Mouse (Mus musculus) left cerebral cortex, postnatal 10 days (tissue): ENCODE results near the gene Gfm1. TPM values are rescaled to one million over a fixed set of nuclear protein-coding genes. Genes with fewer than 3 reads are reported as not detected.

Experiments used
- DNase-seq, 2 experiments: peaks; one replicate each; pipeline ENCODE4 v3.0.0; 2021 to 2022; ENCODE audit warnings: low spot score in 2 of 2, mixed read lengths in 1 of 2; ENCODE audit errors: extremely low spot score in 1 of 2
- intact Hi-C: fragments of 180-260 bp; cut with DNase I; formaldehyde crosslinking; loops from one replicate; pipeline ENCODE4 v1.15.1; 2025
- total RNA-seq, 2 experiments: library from RNA; stranded (reverse); gene quantifications; 2 replicates each; pipeline ENCODE4 v1.2.3; 2021

Gene Gfm1
- total RNA-seq: 10 to 100 TPM; 46.3 to 48.6 TPM

- DNase-seq: peak; percentile 89 to 93
These were observed at the start of gene Gfm1 for GRCm38 (mm10) chr3:67429999-67430380. TSS of gene Gfm1 (plus strand) at chr3:67430096.

GRCm38 (mm10) chr3:67429338-67429998 is 428 bp upstream of the Gfm1 start:
- intact Hi-C loops: loop anchor here (5.0 kb wide), 1 partner anchor 77 kb away; no protein-coding TSS in a partner anchor
- no peak for DNase-seq

More at GRCm38 (mm10) chr3:67429999-67430380, at the start of gene Gfm1:
- intact Hi-C loops: loop anchor here (5.0 to 10.0 kb wide), 3 partner anchors 47 to 135 kb away; no protein-coding TSS in a partner anchor

- intact Hi-C loops: loop anchor here (5.0 to 10.0 kb wide), 2 partner anchors 43 to 131 kb away; no protein-coding TSS in a partner anchor
These were observed 4.1 kb downstream of the Gfm1 start for GRCm38 (mm10) chr3:67434011-67434410.

GRCm38 (mm10) chr3:67447143-67447542 is 17.2 kb downstream of the Gfm1 start:
- no peak for DNase-seq
- intact Hi-C loops: no loop called here

More at GRCm38 (mm10) chr3:67434011-67434410, 4.1 kb downstream of the Gfm1 start:
- no peak for DNase-seq

GRCm38 (mm10) chr3:67449660-67450059 is 19.8 kb downstream of the Gfm1 start:
- DNase-seq: no peak
- intact Hi-C loops: no loop called here

- intact Hi-C loops: no loop called here
- DNase-seq: peak in 1 of 2 experiments; percentile 41
These were observed 20.8 kb downstream of the Gfm1 start for GRCm38 (mm10) chr3:67450601-67451210.

GRCm38 (mm10) chr3:67459881-67460280 is 30.0 kb downstream of the Gfm1 start:
- DNase-seq: no peak
- intact Hi-C loops: no loop called here

GRCm38 (mm10) chr3:67462015-67462414 is 32.1 kb downstream of the Gfm1 start:
- DNase-seq: no peak
- intact Hi-C loops: no loop called here

- intact Hi-C loops: no loop called here
- no peak for DNase-seq
These were observed 32.7 kb downstream of the Gfm1 start for GRCm38 (mm10) chr3:67462578-67462977.

GRCm38 (mm10) chr3:67463001-67463400 is 33.1 kb downstream of the Gfm1 start:
- DNase-seq: no peak
- intact Hi-C loops: no loop called here

- DNase-seq: peak; percentile 46 to 77
- intact Hi-C loops: no loop called here
These were observed 33.8 kb downstream of the Gfm1 start, which contains the start of gene Lxn for GRCm38 (mm10) chr3:67463450-67464372. TSS of gene Lxn (minus strand) at chr3:67463926.

GRCm38 (mm10) chr3:67466576-67466975 is 36.7 kb downstream of the Gfm1 start:
- DNase-seq: no peak
- intact Hi-C loops: no loop called here

GRCm38 (mm10) chr3:67467281-67467680 is 37.4 kb downstream of the Gfm1 start:
- intact Hi-C loops: no loop called here
- no peak for DNase-seq

- intact Hi-C loops: no loop called here
- no peak for DNase-seq
These were observed 41.7 kb downstream of the Gfm1 start for GRCm38 (mm10) chr3:67471408-67472127.

GRCm38 (mm10) chr3:67473438-67473837 is 43.5 kb downstream of the Gfm1 start:
- intact Hi-C loops: no loop called here
- no peak for DNase-seq

GRCm38 (mm10) chr3:67479806-67480205 is 49.9 kb downstream of the Gfm1 start:
- no peak for DNase-seq
- intact Hi-C loops: loop anchor here (5.0 kb wide), 1 partner anchor 48 kb away; the partner anchor contains the start of gene Gfm1

GRCm38 (mm10) chr3:67482400-67482799 is 52.5 kb downstream of the Gfm1 start:
- no peak for DNase-seq
- intact Hi-C loops: no loop called here

GRCm38 (mm10) chr3:67485233-67485632 is 55.3 kb downstream of the Gfm1 start:
- intact Hi-C loops: no loop called here
- no peak for DNase-seq

- no peak for DNase-seq
- intact Hi-C loops: no loop called here
These were observed 60.3 kb downstream of the Gfm1 start for GRCm38 (mm10) chr3:67490156-67490555.
